Mouse (Mus musculus): ENCODE measurements at regions not wholly inside any gene's neighbourhood (a gene's known extent, or its start where the extent isn't known, plus 50 kb on each side); places are given as distances from the start of the nearest gene placed in this dataset.

GRCm38 (mm10) chr7:69573730-69574129, 792.8 kb downstream of the Nr2f2 start:
- TF ChIP-seq POLR2A (IDR thresholded peaks at IDR 0.05; ENCODE audit: control insufficient read depth, low read depth, low read length) (no peak), CTCF (IDR thresholded peaks at IDR 0.05; ENCODE audit: control insufficient read depth, insufficient read depth, insufficient replicate concordance, low read depth, low read length) (no peak)
